Mouse (Mus musculus) hindbrain, embryonic 10.5 days (tissue): Measurements from ENCODE around the gene Ube2g1. TPM values are rescaled to one million over a fixed set of nuclear protein-coding genes. Genes with fewer than 3 reads are reported as not detected.
"Not testable (repeated sequence)": the region's sequence is repeated elsewhere in the genome, so short reads cannot be mapped to it uniquely, and the experiment has no call there.

Source experiments
- DNase-seq: peaks from one replicate; pipeline ENCODE4 v3.0.0-alpha.2; 2017; ENCODE audit warnings: low spot score
- H3K27ac ChIP-seq: fragments of 300-500 bp; sonication (generic); 2 replicates; pipeline ENCODE4 v1.5.1; 2016; ENCODE audit warnings: mild to moderate bottlenecking, moderate library complexity
- H3K27me3 ChIP-seq: fragments of 300-500 bp; sonication (generic); 2 replicates; pipeline ENCODE4 v1.6.1; 2016; ENCODE audit warnings: mild to moderate bottlenecking; ENCODE audit not compliant: poor library complexity, insufficient read depth, severe bottlenecking
- H3K36me3 ChIP-seq: fragments of 300-500 bp; sonication (generic); 2 replicates; pipeline ENCODE4 v1.6.1; 2016; ENCODE audit warnings: mild to moderate bottlenecking, moderate library complexity
- H3K4me1 ChIP-seq: fragments of 300-500 bp; sonication (generic); replicated peaks from 2 replicates; pipeline ENCODE4 v1.6.1; 2016; ENCODE audit warnings: mild to moderate bottlenecking
- H3K4me3 ChIP-seq: fragments of 300-500 bp; sonication (generic); 2 replicates; pipeline ENCODE4 v1.5.1; 2016; ENCODE audit warnings: mild to moderate bottlenecking, moderate library complexity
- H3K9me3 ChIP-seq: fragments of 300-500 bp; sonication (generic); 2 replicates; pipeline ENCODE4 v1.6.1; 2016; ENCODE audit warnings: mild to moderate bottlenecking, moderate library complexity
- WGBS: fragments of 180-500 bp; shearing (Covaris S2); methylation state at CpG from one replicate; pipeline ENCODE4 v1.1.7; 2016; 5-methylcytosine and 5-hydroxymethylcytosine counted together
- polyA plus RNA-seq: library from polyadenylated mRNA; unstranded; fragments of >200 nt; fragmentation: Nextera tagmentation; extraction: Ambion mirVana; gene quantifications from 2 replicates; pipeline ENCODE4 v1.2.1, GENCODE M21; 2016

The Ube2g1 gene
- polyA plus RNA-seq, 1 experiment from 2014 or later = 95.7 TPM

DNA sequence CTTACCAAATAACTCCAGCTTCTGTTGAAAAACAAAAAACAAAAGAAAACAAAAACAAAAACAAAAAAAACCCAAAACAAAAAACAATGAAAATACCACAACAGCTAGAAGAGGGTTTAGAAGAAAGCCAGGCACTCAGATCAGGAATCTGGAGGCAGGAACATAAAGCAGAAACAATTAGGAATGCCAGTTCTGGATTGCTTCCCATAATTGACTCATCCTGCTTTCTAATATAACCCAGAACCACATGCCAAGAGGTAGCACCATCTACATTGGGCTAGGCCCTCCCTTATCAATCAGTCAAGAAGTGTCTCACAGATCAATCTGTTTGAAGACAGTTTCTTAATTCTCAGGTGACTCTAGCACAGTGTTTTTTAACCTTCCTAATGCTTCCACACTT, 73.6 kb downstream of the Ube2g1 start:
- Histone ChIP-seq H3K9me3 (no peaks in the 10 kb centered on the region), H3K4me1 (no peaks in the 10 kb centered on the region), H3K27ac (no peak overlapping the region), H3K27me3 (no peaks in the 10 kb centered on the region), H3K36me3 (peaks cover 51% of the 10 kb centered on the region), H3K4me3 (no peak overlapping the region)
- DNase-seq = no peak

GRCm38 (mm10) chr11:72683402-72683801, 76.3 kb downstream of the Ube2g1 start:
- H3K4me1 ChIP-seq = 0 out of 2 replicates have a peak, but pooled peaks cover 4% of the 10 kb centered on the region
- H3K9me3 ChIP-seq = no peaks in the 10 kb centered on the region
- WGBS = 92% methylated on average over 2 of the region's 2 CpGs
- no peak overlapping the region for H3K27ac ChIP-seq
- H3K36me3 ChIP-seq = peaks cover 59% of the 10 kb centered on the region
- DNase-seq = no peak
- H3K4me3 ChIP-seq = no peak overlapping the region
- no peaks in the 10 kb centered on the region for H3K27me3 ChIP-seq

- no peaks in the 10 kb centered on the region for H3K27me3 ChIP-seq
- H3K4me3 ChIP-seq = no peak overlapping the region
- H3K27ac ChIP-seq = no peak overlapping the region
- DNase-seq = no peak
- H3K9me3 ChIP-seq = no peaks in the 10 kb centered on the region
- H3K36me3 ChIP-seq = peaks cover 35% of the 10 kb centered on the region
- H3K4me1 ChIP-seq = peaks cover 24% of the 10 kb centered on the region
Observed at GRCm38 (mm10) chr11:72686697-72687096, 79.6 kb downstream of the Ube2g1 start.

DNA sequence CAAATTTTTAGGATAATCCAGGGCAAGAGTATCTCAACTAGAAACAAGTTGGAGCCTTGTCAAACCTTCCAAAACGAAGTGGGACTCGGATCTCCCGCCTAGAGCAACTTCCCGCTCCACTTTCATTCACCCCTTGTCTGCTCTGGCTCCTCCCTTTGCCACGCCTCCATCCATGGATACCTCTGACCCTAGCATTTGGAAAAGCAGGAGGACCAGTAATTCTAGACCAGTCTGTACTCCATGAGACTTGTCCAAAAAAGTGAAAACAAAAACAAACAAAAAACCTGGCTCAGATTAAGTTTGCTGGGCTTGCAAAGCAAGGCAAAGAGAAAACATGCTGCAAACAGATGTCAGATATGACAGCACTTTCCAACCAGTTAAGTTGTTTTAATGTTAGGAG, 81.2 kb downstream of the Ube2g1 start:
- H3K9me3 ChIP-seq = no peaks in the 10 kb centered on the region
- H3K36me3 ChIP-seq = peaks cover 24% of the 10 kb centered on the region
- peak; percentile 19 for DNase-seq
- no peaks in the 10 kb centered on the region for H3K27me3 ChIP-seq
- WGBS = 4% methylated on average over 5 of the region's 5 CpGs
- H3K4me3 ChIP-seq = no peak overlapping the region
- peaks cover 24% of the 10 kb centered on the region for H3K4me1 ChIP-seq
- H3K27ac ChIP-seq = no peak overlapping the region

DNA sequence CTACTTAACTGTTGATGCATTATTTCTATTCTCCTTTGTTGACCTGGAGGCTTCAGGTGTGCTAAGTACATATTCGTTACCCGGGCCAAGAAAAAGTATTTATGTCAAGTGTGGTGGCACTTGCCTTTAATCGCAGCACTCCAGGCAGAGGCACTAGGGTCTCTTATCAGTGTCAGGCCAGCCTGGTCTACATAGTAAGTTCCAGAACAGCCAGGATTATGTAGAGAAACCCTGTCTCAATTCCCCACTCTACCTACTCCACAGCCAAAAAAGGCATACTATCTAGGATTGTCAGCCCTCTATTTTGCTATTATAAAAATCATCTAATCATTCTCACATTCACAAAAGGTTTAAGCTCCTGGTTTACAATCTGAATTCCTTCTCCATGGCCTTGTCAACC, 82.0 kb downstream of the Ube2g1 start:
- no peaks in the 10 kb centered on the region for H3K9me3 ChIP-seq
- H3K4me1 ChIP-seq = peaks cover 24% of the 10 kb centered on the region
- peaks cover 21% of the 10 kb centered on the region for H3K36me3 ChIP-seq
- DNase-seq = no peak
- H3K27me3 ChIP-seq = no peaks in the 10 kb centered on the region
- 75% methylated on average over 3 of the region's 3 CpGs for WGBS
- H3K4me3 ChIP-seq = peak overlapping the region; percentile 76
- H3K27ac ChIP-seq = peak overlapping the region; percentile 97

GRCm38 (mm10) chr11:72689551-72690510, 82.7 kb downstream of the Ube2g1 start, which contains the start of gene Ankfy1:
Gene Ankfy1 (plus strand): TSS chr11:72690006.
- Histone ChIP-seq H3K36me3 (peaks cover 17% of the 10 kb centered on the region), H3K27ac (peak within 1 kb of the TSS; percentile 97), H3K9me3 (no peaks in the 10 kb centered on the region), H3K4me1 (peaks cover 24% of the 10 kb centered on the region), H3K27me3 (no peaks in the 10 kb centered on the region), H3K4me3 (peak within 1 kb of the TSS; percentile 76)
- under 1% methylated on average over 56 of the region's 56 CpGs for WGBS
- peak; percentile 97 for DNase-seq

DNA sequence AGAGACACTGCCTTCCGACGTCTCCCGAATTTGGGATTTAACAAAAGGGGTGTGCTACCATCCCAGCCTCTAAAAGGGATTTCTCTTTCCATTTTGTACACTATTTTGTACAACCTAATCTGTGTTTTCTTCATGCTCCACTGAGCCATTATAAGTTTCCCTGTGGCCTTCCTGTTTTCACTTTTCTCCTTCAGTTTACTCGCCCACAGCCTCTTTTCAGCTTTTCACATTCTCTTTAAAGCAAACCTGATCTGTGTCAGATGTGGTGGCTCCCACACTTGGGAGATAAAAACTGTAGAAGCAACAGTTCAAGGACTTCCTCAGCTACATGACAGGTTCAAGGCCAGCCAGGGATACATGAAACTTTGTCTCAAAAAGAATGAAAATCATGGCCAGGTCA, 85.3 kb downstream of the Ube2g1 start:
- Histone ChIP-seq H3K4me1 (peaks cover 24% of the 10 kb centered on the region), H3K27me3 (no peaks in the 10 kb centered on the region), H3K36me3 (peaks cover 28% of the 10 kb centered on the region), H3K4me3 (no peak overlapping the region), H3K9me3 (no peaks in the 10 kb centered on the region), H3K27ac (no peak overlapping the region)
- no peak for DNase-seq
- WGBS = 88% methylated on average over 4 of the region's 4 CpGs

- H3K36me3 ChIP-seq = peaks cover 31% of the 10 kb centered on the region
- no peak overlapping the region for H3K27ac ChIP-seq
- H3K27me3 ChIP-seq = no peaks in the 10 kb centered on the region
- no peak for DNase-seq
- WGBS = 96% methylated on average over 3 of the region's 3 CpGs
- H3K9me3 ChIP-seq = no peaks in the 10 kb centered on the region
- H3K4me1 ChIP-seq = peaks cover 12% of the 10 kb centered on the region
- no peak overlapping the region for H3K4me3 ChIP-seq
Observed at GRCm38 (mm10) chr11:72695025-72695424, 87.9 kb downstream of the Ube2g1 start.

DNA sequence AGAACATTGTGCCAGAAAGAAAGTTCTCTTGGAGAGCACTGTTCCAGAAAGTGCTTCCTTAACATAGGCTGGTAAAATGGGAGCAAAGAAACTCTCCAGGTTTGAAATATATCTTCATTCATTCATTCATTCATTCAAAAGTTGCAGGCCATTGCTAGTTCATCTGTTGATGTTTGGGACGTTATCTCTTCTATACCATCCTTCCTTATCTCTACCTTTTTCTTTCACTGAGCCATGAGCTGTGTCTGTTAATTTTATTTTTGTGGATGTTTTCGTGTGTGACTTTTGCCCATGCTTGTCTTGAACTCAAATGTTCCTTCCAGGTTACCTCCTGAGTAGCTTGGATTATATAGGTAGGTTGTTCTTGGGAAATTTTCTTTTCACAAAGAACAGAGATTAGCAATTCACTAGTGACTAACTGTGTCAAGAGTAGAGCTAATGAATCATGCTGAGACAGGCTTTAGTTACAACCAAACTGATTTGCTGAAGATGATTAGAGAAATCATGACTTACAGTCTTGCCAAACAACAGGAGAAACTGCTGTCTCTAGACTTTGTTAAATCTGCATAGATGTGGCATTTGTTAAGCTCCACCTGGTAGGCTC, 89.4 kb downstream of the Ube2g1 start:
- no peaks in the 10 kb centered on the region for H3K9me3 ChIP-seq
- 89% methylated on average over 2 of the region's 2 CpGs for WGBS
- peaks cover 2% of the 10 kb centered on the region for H3K4me1 ChIP-seq
- H3K27ac ChIP-seq = no peak overlapping the region
- H3K4me3 ChIP-seq = no peak overlapping the region
- DNase-seq = no peak
- H3K27me3 ChIP-seq = no peaks in the 10 kb centered on the region
- peaks cover 31% of the 10 kb centered on the region for H3K36me3 ChIP-seq

DNA sequence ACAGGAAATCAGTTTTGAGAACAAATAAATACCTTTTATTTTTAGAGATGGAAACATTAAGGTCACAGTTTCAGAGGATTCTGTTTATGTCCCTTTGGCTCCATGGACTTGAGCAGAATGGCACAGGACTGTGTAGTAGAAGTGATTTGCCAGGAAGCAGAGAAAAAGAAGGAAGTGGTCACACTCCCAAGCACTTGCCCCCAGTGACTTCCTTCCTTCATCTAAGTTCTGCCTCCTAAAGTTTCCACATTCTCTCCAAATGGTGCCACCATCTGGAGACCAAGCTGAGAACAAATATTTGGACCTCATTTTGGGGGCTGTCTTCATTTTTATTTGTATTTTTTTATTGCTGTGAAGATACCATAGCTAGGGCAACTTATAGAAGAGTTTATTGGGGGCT, 90.2 kb downstream of the Ube2g1 start:
- no peak for DNase-seq
- peaks cover 37% of the 10 kb centered on the region for H3K36me3 ChIP-seq
- H3K27me3 ChIP-seq = no peaks in the 10 kb centered on the region
- no peak overlapping the region for H3K4me3 ChIP-seq
- H3K9me3 ChIP-seq = no peaks in the 10 kb centered on the region
- H3K4me1 ChIP-seq = no peaks in the 10 kb centered on the region
- no peak overlapping the region for H3K27ac ChIP-seq

- not testable (repeated sequence) for H3K9me3 ChIP-seq, H3K27me3 ChIP-seq, H3K4me1 ChIP-seq, H3K27ac ChIP-seq, DNase-seq, H3K4me3 ChIP-seq
- WGBS = 93% methylated on average over 2 of the region's 2 CpGs
- peaks cover 26% of the 10 kb centered on the region for H3K36me3 ChIP-seq
Observed at GRCm38 (mm10) chr11:72705111-72705510, 98.0 kb downstream of the Ube2g1 start.

DNA sequence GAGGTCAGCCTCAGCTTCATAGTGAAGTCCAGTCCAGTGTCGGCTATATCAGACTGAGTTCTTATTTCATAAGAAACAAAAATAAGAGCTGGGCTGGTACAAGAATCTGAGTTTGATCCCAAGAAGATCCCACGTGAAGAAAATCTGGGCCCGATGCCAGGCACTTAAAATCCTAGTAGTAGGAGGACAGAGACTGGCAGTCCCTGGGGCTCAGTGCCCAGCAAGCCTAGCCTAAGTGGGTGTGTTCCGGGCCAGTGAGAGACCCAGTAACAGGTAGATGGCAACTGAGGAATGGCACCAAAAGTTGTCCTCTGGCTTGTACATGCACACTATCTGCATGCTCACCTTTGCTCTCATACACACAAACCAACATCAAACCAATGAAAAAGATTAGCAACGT, 105.6 kb downstream of the Ube2g1 start:
- no peak for DNase-seq
- Histone ChIP-seq H3K4me1 (no peaks in the 10 kb centered on the region), H3K27ac (no peak overlapping the region), H3K9me3 (no peaks in the 10 kb centered on the region), H3K4me3 (no peak overlapping the region), H3K27me3 (no peaks in the 10 kb centered on the region), H3K36me3 (peaks cover 55% of the 10 kb centered on the region)
- WGBS = 98% methylated on average over 5 of the region's 5 CpGs

DNA sequence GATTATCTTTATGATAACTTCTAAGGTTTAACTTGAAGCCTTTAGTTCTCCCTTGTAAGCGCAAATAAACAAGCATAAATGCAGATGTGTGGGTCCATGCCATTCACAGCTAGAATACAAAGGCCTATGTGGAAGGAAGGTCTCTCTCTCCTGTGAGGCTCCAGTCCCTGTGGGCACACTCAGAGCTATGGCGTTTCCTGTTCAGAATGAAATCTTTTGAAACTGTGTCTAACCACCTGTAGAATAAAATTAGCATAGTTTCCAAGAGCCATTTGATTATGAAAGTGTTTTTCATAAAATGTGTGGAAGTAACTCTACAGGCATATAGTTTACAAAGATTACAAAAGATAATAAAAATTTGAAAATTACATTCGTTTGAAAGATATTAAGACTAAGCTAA, 111.1 kb downstream of the Ube2g1 start:
- 87% methylated on average over 3 of the region's 3 CpGs for WGBS
- Histone ChIP-seq H3K9me3 (no peaks in the 10 kb centered on the region), H3K4me1 (no peaks in the 10 kb centered on the region), H3K4me3 (no peak overlapping the region), H3K27ac (no peak overlapping the region), H3K36me3 (peaks cover 60% of the 10 kb centered on the region), H3K27me3 (no peaks in the 10 kb centered on the region)
- no peak for DNase-seq
